Mouse (Mus musculus): ENCODE results near the gene Phf3. TPM values are rescaled to one million over a fixed set of nuclear protein-coding genes. Genes with fewer than 3 reads are reported as not detected.
A peak's percentile ranks its signal among the peaks of the same experiment; 100 is the strongest.
"Not testable (repeated sequence)": the region's sequence is repeated elsewhere in the genome, so short reads cannot be mapped to it uniquely, and the experiment has no call there.

Gene Phf3
- total RNA-seq, 2 experiments from 2014 or later = 83.6 to 99.1 TPM

DNA sequence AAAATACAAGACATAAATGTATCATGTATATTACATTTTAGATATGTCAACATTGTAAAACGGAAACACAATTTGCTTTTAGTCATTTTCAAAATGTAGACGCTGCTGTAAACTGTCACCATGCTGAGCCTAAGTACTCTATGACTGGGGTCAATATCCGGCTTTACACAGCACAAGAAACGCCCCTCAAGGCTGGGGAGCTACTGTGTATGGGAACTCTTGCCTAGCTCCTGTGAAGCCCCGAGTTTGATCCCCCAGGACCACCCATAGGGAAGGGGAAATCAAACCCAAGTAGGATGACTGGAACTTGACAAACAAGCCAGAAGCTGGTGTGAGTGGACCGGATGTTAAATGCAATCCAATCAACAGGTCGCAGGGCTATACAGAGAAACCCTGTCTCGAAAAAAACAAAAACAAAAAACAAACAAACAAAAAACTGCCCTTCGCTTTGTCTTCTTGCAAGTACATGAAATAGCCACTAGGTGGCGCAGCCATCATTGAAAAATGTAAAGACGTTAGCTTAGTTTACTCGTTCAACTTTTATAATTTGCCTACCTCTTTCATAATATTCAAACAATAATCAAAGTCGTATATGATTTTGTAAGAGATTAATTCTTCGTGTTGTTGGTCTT lies 95.2 kb downstream of the Phf3 start:
- no peak overlapping the region for H3K27ac ChIP-seq
- TF ChIP-seq CTCF (conservative IDR thresholded peaks at IDR 0.05) = peak; percentile 94
- H3K4me3 ChIP-seq = peak overlapping the region; percentile 19; the same call in 1 of the 2 replicates
- DNase-seq (ENCODE audit: low spot score in 2 of 2) = no peak

GRCm38 (mm10) chr1:30776196-30776595 lies 97.5 kb downstream of the Phf3 start:
- Histone ChIP-seq H3K4me3 (no peak overlapping the region), H3K27ac (no peak overlapping the region)
- TF ChIP-seq CTCF (conservative IDR thresholded peaks at IDR 0.05) = peak; percentile 44
- DNase-seq (ENCODE audit: low spot score in 2 of 2) = no peak

- H3K4me3 ChIP-seq = no peak overlapping the region
- no peak for DNase-seq (ENCODE audit: low spot score in 2 of 2)
- no peak overlapping the region for H3K27ac ChIP-seq
- no peak for TF ChIP-seq CTCF (conservative IDR thresholded peaks at IDR 0.05)
Observed at GRCm38 (mm10) chr1:30773662-30774061, 100.1 kb downstream of the Phf3 start.

- Histone ChIP-seq H3K4me3 (no peak overlapping the region), H3K27ac (no peak overlapping the region)
- no peak for DNase-seq (ENCODE audit: low spot score in 2 of 2)
- TF ChIP-seq CTCF (conservative IDR thresholded peaks at IDR 0.05) = no peak
Observed at GRCm38 (mm10) chr1:30772851-30773250, 100.9 kb downstream of the Phf3 start.

DNA sequence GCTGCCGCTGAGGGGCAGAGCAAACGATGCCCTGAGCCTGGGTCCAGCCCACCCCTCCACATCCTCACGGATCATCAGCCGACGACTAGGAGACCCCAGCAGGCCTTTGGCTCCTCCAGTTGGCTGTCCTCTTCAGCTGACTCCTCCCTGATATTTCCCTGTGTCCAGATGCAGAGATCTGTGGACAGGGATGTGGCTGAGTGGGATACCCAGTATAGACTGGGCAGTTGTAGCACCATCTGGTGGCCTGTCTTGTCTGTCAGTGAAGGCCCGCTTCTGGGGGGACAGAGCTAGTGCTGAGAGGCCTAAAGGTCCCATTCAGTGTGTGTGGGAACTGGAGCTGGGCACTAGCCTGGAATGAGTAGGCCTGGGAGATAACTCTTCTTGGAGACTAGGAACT lies 101.9 kb downstream of the Phf3 start:
- peak; percentile 68 for TF ChIP-seq CTCF (conservative IDR thresholded peaks at IDR 0.05)
- no peak for DNase-seq (ENCODE audit: low spot score in 2 of 2)
- Histone ChIP-seq H3K27ac (no peak overlapping the region), H3K4me3 (no peak overlapping the region)

- not testable (repeated sequence) for H3K27ac ChIP-seq; DNase-seq (ENCODE audit: low spot score in 2 of 2); H3K4me3 ChIP-seq
Observed at GRCm38 (mm10) chr1:30770599-30770998, 103.1 kb downstream of the Phf3 start.

DNA sequence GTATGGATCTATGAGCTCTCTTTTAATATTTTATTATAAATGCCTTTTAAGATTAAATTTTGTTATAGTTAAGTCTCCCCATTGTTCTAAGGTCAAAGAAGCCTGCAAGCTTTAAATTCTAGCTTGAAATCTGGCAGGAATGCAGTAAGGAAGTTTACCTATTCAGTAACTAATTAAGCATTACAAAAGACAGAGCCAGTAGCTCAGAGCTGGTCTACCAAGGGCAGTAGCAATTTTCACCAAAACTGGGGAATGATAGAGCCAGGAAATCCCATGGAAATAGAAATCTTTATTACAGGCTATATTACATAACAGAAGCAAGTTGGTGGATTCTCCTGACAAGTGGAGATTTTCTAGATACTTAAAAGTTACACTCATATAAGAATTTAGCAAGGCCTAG lies 116.9 kb downstream of the Phf3 start:
- TF ChIP-seq CTCF (conservative IDR thresholded peaks at IDR 0.05) = no peak
- Histone ChIP-seq H3K27ac (no peak overlapping the region), H3K4me3 (no peak overlapping the region)
- no peak for DNase-seq (ENCODE audit: low spot score in 2 of 2)

DNA sequence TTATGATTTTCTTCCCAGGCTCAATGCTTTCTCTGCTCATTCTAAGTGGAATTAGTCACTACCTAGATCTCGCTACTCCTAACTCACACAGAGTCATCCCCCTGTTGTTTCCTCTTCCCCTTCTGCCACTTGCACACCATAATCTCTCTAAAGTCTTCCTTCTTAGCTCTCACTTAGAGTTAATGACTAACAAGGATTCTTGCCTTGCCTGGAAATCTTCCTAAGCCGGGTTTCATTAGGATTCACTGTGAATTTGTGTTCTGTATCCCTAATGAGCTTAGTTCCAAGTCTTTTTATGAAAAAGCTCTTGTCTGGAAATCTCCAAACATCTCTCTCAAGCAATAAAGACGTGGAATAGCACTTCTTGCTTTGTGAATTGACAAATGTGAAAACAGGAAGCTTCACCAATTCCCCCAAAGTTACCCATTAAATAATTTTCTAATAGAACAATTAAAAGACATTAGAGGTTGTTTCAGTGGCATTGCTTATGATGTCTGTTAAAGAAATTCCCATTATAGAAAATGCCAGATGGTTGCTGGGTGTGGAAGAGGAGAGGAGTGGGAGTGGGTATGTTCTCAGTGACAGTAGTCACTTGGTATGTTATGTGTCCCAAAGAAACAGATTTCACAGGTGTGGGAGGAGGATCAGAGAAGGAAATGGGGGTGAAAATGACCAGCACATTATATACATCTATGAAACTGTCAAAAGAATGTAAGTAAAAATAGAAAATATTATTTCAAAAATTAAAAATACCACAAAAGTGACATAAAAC lies 118.1 kb downstream of the Phf3 start:
- H3K27ac ChIP-seq = peak overlapping the region; percentile 63
- no peak for DNase-seq (ENCODE audit: low spot score in 2 of 2)
- no peak for TF ChIP-seq CTCF (conservative IDR thresholded peaks at IDR 0.05)
- H3K4me3 ChIP-seq = no peak overlapping the region

Other genes with a start within 250 kb of the Phf3 start
- gene AC153137.1, start 104.0 kb upstream of the Phf3 start, total RNA-seq (2021) = not detected

Measured in layer of hippocampus, adult 2 months (tissue).